Mouse (Mus musculus) liver, adult 2 months (tissue): ENCODE results near the gene Cad.

ENCODE experiments used
- CTCF ChIP-seq: fragments of 200-500 bp; IDR thresholded peaks from 2 replicates; pipeline ENCODE4 v1.5.1; 2011; ENCODE audit warnings: low read depth, low read length, control low read depth
- POLR2A ChIP-seq: fragments of 200-500 bp; IDR thresholded peaks from 2 replicates; pipeline ENCODE4 v1.6.1; 2011; ENCODE audit warnings: low read length, control low read depth; ENCODE audit not compliant: insufficient read depth; ENCODE audit errors: extremely low read depth

GRCm38 (mm10) chr5:31034669-31035068 is 19.9 kb upstream of the Cad start:
- TF ChIP-seq CTCF (no peak), POLR2A (no peak)
